Mouse (Mus musculus): ENCODE data around the gene Mapk7. TPM values are rescaled to one million over a fixed set of nuclear protein-coding genes. Genes with fewer than 3 reads are reported as not detected.
A peak's percentile ranks its signal among the peaks of the same experiment; 100 is the strongest.

The Mapk7 gene
- total RNA-seq, 1 experiment from 2014 or later: 16.7 TPM

DNA sequence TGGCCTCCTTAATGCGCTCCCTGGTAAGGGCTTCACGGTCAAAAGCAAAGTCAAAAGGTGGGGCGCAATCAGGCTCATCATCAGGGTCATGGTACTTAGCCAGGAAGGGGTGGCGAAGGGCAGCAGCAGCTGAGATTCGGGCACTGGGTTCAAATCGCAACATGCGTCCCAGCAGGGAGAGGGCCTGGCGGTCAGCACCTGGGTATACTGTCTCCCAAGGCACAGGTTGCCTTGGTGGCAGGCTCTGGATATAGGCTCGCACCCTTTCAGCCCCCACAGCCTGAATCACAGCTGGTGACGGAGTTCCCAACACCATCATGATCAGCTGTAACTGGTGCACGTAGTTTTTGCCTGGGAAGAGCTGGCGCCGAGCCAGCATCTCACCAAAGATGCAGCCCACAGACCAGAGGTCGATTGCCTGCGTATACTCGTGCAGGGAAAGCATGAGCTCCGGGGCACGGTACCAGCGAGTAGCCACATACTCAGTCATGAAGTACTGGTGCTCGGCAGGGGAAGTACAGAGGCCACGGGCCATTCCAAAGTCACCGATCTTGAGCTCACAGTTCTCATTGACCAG lies 3.2 kb downstream of the Mapk7 start:
- DNase-seq: no peak

DNA sequence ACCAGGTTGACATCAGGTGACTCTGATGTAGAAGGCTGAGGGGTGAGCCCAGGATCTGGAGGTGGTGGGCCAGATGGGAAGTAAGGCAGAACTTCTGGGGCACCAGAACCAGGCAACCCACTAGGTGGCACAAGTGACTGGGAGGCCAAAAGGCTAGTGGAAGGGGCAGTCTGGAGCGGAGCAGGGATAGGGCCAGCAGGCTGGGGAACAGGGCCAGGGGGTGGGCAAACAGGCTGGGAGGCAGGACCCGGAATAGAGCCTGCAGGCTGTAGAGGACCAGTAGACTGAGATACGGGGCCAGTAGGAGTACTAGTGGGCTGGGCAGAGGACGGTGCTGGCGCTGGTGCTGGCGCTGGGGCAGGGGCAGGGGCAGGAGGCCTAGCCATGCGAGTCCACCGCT lies 4.3 kb downstream of the Mapk7 start:
- DNase-seq: no peak

DNA sequence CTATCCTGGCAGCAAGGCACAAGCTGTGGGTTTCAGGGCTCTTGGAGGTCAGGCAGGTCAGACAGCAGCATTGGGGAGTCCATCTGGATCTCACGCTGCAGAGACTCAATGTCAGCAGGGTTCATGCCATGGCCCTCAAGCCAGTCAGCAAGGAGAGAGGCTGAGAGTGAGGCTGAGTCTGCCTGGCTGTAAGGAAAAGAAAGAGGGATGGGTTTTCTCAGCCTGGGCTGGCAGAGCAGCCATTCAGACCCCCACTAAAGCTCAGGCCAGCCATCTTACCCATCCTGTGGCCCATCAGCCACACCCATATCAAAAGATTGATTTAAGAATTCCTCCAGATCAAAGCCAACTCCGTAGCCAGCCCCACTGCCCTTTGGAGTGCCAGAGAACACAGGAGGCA lies 5.1 kb downstream of the Mapk7 start:
- DNase-seq: no peak

DNA sequence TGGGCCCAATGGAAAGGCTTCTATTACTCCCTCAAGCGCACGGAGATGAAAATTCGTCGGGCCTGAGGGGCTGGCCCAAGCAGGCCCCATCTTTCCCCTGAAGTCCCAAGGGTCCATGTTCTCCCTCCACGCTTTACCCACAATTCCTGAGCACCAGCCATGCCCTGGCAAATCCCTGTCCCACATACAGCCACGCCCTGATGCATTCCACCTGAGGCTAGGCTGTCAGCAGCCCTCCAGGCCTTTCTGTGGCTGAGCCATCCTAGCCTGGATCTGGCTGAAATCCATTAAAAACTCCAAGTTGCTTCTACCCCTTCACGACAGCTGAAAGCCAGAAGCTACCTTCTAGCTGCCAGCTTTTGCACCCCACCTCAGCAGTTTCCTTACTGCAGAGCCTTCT lies 6.3 kb downstream of the Mapk7 start:
- DNase-seq: no peak

DNA sequence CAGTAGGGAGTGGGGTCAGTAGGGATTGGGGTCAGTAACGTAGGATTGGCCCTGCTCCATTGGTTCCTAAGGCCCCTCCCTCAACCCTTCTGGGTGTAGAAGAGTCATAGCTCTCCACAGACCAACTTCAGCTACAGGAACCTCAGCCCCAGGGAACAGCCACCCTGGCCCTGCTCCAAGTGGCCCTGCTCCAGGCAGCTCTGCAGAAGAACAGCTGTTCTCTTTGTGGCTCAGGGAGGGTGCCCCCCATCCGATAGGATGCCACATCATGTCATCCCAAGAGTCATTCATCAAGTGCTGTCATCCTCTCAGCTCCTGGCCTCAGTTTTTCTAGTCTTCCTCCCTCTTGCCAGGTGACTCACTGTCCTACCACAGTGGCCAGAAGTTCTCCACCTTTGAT lies 6.8 kb downstream of the Mapk7 start:
- DNase-seq: peak; percentile 83

DNA sequence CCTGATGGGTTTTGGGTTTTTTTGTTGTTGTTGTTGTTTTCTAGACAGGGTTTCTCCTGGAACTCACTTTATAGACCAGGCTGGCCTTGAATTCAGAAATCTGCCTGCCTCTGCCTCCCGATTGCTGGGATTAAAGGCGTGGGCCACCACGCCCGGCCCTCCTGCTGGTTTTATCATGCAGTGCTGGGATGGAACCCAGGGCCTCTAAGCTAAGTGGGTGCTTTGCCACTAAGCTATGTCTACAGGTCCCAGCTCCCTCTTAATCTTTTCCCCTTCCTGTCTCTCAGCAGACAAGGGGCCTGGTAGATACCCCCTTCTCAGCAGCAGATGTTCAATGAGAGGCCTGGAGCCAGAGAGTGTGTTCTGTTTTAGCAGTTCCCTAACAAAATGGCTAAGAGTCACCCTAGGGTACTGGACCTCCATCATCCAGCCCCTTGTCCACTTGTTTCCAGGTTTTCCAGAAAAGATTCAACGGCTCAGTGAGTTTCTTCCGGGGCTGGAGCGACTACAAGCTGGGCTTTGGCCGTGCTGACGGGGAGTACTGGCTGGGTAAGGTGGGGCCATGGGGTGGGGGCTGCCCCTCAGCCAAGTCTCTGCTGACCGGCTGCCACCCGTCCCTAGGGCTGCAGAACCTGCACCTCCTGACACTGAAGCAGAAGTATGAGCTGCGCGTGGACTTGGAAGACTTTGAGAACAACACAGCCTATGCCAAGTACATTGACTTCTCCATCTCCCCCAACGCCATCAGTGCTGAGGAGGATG lies 7.6 kb downstream of the Mapk7 start:
- no peak for DNase-seq

DNA sequence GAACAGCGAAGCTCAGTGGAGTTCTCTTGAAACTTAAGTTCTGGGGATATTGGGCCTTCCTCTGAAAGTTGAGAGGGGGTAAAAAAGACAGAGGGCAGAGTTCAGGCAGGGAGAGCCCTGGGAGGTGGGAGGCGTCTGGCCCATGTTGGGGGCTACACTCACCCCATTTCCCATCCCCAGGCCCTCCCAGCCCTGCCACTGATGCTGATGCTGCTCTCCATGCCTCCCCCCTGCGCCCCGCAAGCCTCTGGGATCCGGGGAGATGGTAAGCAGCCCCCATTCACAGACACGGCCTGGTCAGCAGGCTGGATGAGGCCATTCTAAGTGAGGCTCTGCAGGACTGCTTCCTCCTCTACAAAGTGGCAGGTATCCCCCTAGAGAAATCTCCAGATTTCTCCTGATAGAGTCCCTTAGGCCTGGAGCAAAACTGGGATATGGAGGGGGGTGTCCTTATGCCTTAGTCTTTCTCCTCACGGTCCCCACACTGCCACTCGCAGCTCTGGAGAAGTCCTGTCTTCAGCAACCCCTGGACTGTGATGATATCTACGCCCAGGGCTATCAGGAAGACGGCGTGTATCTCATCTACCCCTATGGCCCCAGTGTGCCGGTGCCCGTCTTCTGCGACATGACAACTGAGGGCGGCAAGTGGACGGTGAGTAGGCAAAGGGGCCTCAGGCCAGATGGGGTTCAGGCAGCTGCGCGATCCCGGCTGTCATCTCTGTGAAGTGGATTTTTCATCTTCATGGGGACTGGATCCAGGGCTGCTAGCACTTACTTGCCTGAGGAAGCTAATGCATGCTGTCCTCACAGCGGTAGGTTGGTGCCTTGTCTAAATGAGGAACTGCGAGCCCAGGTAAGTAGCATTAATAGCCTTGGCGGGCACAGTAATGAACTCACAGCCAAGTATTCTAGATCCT lies 8.4 kb downstream of the Mapk7 start:
- no peak for DNase-seq

DNA sequence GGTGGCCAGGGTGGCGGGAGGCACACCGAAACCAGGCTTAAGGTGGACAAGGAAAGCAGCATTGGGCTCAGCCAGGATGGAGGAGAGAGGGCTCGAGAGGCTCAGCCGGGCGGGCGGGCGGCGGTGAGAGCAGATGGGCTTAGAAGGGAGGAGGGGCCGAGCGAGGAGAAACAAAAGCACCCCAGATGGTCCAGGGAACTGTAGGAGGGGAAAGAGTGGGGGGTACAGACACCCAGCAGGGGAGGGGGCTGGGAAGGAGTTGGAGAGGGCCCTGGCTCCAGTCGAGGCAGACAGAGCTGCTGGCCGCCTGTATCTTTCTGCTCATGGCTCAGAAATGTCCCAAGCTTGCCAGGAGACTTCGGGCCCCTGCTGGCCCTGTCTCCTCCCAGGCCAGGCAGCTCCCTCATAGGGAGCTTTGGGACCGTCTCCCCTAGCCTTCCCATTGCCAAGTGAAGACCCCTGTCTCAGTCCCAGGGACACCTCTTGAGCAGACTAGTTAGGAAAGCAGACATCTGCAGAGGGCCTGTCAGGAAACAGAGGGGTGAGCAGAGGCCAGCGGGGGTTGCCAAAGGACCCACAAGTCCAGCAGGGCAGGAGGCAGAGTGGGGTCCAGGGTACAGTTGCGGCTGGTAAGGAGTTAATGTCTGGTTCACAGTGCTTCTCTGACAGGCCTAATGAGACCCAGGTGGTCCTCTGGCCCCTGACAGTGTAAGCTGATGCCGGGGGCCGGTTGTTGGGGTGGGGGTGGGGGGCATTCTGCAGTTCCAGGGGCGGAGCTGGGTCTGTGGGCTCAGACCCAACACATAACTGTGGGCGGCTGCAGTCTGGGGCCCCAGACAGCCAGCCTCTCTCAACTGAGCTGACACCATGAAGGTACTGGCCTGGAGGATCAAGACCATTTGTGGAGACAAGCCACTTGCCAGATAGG lies 9.3 kb downstream of the Mapk7 start, which contains the start of gene Mfap4:
Gene Mfap4 (plus strand): TSS at position 819 of the 928 bp plus-strand sequence.
- no peak for DNase-seq

DNA sequence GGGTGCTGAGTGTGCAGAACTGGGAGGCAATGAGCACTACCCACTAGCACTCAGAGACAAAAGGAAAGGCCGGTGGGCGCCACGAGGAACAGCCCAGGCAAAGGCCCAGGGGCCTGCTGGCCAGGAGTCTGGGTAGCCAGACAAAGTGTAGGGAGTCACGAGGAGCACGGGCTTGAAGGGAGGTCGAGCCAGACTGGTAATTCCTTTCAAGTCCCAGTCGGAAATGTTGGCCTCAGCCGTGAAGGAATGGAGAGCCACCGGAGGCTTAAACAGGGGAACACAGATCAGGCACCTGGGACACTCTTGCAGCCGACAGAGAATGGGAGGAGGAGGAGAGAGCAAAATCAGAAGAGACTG lies 10.0 kb downstream of the Mapk7 start:
- no peak for DNase-seq

DNA sequence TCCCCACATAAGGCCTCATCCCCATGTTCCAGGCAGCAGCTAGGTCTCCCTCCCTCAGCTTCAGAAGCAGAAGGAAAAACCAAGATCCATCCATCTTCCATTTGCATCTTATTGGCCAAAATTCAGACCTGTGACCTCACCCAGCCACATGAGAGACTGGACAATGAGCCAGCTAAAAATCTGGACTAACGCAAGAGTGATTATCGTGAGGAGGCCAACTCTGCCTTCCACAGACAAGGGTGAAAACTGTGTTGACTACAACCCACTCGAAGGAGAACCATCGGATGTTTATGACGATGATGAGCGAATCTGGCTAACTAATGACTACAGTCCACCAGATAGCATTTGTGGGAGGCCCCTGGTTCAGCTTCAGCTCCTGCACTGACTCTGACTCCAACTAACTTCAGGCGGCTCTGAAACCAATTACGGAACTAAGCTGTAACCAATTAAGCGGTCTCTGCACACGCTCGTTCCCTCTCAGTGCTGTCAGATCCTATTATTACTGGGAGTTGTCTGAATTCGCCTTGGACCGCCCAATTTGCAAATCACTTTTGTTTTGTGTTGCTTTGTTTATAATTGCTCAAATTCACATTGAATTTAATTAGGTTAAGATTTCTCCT lies 10.9 kb downstream of the Mapk7 start:
- no peak for DNase-seq

DNA sequence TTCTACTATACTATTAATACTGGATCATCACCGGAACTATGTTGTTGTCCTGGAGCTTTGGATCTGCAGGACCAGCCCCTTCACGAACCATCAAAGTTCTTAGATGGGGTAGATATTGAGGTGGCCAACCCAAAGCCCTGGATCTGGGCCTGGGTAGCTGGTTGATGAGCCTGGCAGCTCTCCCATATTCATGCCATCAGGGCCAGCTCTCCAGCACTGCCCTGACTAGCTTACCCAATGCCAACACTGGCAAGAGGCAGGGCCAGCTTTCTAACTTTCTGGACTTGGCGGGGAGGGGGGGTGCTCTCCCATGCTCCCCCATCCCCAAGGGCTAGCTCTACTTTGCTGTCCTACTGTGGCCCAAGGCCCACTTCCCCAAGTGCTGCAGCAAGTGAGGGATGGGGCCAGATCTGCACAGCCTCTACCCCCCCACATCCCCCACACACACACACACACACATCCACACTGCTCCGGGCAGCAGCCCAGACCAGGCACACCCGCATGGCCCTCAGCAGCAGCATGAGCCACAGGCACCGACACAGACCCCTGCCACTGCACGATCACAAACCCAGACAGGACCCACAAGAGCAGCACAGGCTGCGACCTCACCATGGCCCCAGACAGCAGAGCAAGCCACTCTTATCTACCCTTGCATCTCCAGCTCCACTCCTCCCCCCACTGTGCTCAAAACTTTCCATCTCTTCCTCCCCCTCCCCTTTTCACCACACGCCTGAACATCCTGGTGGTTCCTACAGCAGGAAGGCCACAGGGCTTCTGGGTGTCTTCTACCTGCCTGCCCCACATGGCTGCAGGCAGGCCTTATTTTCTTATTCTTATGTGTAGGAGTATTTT lies 12.7 kb downstream of the Mapk7 start:
- DNase-seq: no peak

DNA sequence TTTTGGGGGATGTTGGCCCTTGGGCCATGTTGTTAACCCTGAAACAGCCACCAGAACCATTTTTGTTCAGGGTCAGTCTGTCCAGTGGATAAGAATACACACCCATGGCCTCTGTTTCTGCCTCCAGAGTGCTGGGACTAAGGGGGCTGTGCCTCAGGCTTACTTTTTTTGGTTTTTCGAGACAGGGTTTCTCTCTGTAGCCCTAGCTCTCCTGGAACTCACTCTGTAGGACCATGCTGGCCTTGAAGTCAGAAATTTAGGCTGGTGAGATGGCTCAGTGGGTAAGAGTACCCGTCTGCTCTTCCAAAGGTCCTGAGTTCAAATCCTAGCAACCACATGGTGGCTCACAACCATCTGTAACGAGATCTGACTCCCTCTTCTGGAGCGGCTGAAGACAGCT lies 15.4 kb downstream of the Mapk7 start:
- no peak for DNase-seq

DNA sequence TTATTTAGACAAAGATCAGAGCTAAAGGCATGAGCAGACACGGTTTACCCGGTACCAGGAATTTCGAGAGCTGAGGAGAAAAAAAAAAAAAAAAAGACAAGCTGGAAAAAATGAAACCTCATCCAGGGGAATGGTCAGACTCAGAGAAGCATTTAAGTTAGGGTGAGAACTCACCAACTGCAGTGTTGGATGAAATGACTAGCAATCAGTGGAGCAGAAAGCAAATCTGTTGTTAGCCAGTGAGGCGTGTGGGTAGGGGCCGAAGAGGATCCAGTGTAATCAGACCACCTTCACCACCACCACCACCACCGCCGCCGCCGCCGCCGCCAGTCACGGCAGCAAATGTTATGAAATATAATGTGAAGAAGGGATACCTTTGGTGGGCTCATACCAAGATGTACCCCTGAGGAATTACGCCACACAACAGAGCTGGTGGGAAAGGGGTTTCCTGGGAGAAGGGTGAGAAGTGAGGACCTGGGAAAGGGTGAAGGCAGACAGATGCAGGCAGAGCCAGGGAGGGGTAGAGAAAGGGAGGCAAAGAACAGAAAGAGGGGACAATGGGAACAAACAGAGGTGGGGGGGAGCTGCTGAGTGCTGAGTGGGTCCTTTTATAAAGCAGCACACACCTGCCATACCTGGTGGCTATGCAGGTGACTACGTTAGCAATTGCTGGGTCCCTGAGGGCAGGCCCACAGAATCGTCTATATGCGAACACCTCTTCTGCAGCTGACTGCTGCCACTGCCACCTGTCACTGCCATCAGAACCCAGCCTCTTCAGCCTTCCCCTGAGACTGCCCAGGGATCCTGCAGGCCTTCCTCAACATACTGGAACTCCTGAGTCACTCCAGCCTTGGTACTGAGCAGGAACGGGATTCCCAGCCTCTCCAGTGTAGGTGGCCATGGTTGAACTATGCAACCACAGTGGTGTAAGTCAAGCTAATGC lies 16.4 kb downstream of the Mapk7 start:
- no peak for DNase-seq

DNA sequence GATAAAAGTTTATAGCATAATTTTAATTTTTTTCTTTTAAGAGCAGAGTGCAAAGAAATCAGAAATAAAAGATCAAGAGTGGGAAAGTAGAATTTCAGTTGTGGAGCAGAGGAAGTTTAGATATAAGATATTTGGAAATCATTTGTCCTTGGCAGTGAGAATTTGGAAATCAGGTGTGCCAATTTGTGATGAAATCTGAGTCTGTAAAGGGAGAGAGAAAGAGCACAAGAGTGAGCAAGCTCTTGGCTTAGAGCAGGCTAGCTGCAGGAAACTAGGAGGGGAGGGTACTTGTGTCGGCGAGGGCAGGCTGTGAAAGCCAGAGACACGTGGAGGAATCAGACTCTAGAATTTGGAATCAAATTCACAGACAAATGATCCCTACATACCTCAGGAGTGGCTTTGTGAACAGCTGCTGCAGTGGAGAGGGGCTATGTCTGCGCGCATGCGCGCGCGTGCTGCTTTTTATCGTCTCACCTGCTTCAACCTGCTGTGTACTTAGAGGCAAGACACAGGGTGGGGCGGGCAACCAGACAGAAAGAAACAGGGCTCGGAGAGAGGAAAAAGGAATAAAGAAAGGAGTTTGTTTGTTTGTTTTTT lies 17.3 kb downstream of the Mapk7 start:
- DNase-seq: no peak

DNA sequence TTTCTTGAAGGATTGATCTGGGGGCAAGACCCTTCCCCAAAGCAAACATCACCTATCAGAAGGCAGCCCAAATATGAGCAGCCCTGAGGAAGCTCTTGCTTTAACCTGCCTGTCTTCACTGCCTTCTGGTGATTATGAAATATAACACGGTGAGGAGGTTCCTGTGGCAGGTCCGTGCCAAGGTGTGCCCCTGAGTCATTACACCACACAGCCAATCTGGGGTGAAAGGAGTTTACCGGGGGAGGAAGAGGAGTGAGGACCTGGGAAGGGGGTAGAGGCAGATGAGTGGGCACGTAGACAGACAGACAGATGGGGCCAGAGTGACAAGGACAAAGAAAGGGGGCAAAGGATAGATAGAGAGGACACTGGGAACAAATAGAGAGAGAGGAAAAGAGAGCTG lies 20.6 kb downstream of the Mapk7 start:
- no peak for DNase-seq

DNA sequence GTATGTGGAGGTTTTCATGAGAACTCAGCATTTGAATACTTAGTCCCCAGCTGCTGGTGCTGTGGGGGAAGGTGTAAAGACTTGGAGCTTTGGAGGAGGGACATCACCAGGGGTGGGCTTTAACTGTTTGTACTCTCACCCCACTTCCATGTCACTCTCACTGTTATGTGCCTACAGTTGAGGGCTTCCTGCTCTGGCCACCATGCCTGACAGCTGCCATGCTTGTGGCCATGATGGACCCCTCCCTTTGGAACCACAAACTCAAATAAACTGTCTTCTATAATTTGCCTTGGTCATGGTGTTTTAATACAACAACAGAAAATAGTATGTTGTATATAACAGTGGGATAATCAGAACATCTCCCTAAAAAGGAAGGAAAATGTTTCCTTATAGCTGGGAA lies 23.3 kb downstream of the Mapk7 start:
- DNase-seq: no peak

DNA sequence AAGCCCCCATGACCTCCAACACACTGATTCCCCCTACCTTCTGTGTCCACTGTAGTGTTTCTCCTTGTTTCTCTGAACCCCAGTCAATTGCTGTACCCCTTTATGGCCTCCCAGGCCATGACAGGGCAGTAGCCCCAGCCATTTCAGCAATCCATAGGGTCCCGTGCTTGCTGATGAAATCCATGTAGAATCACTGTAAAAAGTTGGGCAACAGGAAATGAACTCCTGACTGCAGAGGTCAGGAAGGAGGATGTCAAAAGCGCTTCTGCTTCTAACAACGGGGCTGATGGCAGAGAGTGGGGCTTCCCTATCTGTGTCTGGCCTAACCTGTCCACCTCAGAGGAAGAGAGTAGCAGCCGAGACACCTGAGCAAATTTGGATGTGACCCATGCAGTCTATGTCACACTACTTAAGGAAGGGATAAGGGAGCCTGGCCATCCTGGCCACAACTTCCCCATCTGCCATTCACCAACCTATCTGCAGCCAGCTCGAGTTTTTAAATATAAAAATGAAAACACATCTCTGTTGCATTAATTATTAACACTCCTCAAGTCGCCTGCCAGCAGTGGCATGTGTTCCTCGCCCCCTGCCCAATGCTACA lies 24.8 kb downstream of the Mapk7 start:
- DNase-seq: no peak

DNA sequence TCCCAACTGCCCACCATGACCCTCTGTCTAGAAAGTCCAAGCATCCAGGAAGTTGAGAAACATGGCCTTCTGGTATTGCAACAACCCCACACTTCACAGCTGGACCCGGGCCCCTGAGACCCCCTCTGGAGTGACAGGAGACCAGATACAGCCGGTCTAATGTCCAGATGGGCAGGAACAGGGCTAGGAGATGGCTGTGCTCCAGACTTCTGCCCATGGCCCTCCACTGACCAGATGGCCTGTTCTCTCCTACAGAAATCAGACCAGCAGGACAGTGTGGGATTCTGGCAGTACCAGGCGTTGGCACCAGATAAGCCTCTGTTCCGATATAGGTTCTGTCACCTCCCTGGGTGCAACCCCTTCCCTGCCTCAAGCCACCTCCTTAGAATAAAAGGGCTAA lies 25.7 kb downstream of the Mapk7 start:
- no peak for DNase-seq

DNA sequence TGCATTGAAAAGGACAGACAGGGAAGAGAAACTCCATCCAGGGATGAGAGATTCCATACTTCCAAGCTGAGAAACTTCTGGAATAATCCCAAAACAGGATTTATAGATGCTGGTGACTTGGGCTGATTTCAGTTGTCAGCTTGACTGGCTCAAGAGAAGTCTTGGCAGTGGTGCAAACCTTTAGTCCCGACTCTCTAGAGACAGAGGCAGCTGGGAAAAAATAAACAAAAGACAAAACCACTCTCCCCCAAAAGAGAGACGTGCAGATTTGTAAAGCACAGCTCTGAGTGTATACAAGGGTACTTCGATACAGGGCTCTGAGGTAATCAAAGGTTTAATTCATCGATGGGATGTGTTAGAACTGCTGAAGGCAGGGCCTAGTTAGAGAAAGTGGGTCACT lies 28.8 kb downstream of the Mapk7 start:
- DNase-seq: no peak
